Mouse (Mus musculus) adrenal gland (tissue): ENCODE results near the gene Ppara.

ENCODE experiments used
- intact Hi-C: fragments of 180-260 bp; cut with DNase I; formaldehyde crosslinking; loops from one replicate; pipeline ENCODE4 v1.15.1; 2025

Gene Ppara

DNA sequence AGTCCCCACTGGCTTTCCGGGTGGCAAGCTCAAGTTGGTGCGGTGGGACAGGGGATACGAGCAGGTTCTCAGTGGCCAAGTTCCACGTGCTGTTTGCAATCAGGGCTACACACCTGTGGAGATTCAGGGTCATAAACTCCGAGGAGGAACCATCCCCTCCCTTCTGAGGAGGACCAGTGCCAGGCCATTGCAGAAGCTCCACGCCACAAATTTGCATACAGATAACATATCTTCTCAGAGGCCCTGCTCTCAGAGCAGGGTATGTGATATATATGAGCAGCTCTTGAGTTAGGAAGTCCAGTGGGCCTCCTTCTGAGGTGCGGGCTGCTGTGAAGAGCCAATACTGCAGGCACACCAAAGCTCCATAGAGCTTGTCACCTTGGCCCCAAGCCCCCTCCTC, 15.8 kb upstream of the Ppara start:
- intact Hi-C loops: loop anchor here (5.0 to 10.0 kb wide), 2 partner anchors 116 to 318 kb away; partner anchors contain the start of gene Ttc38

DNA sequence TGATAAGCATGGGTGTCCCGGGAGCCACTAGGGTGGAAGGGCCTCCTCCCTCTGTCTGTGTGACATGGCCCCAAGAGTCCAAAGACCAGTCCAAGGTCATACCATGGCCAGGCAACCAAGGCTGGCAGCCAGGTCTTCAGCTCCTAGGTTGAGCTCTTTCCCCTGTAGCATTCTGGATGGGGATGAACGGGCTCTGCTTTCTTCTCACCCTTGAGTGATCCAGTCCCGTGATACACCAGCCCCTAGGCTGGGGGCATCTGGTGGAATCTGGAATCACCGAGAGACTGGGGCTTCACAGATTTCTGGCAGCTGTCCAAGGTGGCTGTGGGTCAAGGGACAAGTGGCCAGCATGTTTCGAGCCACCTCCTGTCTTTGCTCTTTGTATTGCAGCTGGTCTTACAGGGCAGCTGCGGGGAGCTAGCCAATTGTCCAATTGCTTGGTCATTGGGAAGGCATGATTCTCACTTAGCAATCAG, 14.4 kb upstream of the Ppara start:
- intact Hi-C loops: no loop called here

DNA sequence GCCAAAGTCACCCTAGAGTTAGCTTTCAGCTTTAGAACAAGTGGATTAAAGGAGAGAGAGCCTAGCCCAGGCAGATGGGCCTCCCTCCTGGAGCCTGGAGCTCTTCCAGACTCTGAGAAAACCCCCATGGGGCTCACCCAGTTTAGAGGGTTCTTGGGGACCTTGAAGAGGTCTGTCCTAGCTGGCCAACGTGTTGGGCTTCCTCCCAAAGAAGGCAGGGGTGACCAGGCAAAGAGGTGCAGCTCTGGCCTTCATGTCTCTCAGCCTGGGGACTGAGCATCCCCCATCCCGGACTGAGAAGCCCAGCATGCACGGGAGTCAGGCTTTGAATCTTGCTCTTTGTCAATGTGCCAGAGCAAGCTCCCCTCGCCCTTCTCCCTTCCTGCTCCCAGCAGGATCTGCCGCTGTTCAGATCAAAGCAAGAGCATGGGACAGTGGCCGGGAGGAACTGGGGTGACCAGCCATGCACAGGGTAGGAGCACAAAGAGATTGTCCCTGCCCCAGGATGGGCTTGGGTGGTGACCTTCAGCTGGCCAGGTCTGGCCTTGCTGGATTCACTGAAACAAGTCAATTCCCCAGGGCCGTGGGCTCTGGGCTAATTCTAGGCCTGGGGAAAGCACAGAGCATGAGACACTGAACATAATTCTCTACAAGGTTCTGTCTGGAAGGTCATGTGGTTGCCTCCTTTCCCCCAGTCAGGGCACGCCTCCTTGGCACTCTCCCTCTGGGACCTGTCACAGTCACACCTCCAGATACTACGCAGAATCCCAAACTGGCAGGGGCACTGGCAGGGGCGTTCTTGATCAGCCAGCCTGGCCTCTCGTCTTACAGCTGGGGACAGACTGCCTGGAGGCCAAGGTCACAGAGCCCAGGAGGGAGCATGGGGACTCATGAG, 10.3 kb upstream of the Ppara start:
- intact Hi-C loops: loop anchor here (5.0 kb wide), 1 partner anchor 93 kb away; no protein-coding TSS in a partner anchor

DNA sequence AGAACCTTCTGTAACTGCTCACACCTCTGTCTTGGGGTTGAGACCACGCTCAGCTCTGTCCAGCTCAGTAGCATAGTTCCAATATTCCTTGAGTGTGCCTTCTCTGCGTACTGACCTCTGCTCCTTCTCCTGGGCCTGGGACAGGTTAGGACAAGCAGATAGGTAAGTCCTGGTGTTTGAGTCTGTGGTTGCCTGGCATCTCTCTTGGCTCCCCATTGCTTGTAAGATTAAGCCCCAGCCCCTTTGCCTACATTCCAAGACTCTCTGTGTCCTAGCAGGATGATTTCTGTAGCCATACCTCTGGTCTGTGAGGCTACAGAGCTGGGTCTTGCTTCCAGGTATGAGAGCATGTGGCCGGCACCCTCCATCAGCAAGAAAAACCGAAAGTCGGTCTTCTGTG, 6.6 kb upstream of the Ppara start:
- intact Hi-C loops: loop anchor here (5.0 kb wide), 1 partner anchor 89 kb away; no protein-coding TSS in a partner anchor

DNA sequence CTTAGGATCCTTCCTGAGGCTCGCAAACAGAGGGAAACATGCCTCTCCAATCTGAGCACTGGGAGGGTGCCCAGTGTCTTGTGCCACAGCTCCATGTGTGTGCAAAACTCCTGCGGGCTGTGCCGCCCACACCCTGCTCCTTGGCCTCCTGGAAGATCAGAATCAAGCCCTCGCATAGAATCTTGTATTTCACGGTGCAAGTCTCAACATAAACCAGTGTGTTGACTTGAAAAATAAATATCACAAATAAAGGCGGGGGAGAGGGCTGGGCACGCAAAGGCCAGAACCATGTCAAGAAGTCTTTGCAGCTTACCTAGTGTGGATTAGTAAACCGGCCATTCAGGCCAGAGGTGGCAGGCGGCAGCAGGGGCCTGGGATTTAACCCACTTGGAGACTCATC, 5.5 kb upstream of the Ppara start:
- intact Hi-C loops: loop anchor here (5.0 kb wide), 1 partner anchor 88 kb away; no protein-coding TSS in a partner anchor

DNA sequence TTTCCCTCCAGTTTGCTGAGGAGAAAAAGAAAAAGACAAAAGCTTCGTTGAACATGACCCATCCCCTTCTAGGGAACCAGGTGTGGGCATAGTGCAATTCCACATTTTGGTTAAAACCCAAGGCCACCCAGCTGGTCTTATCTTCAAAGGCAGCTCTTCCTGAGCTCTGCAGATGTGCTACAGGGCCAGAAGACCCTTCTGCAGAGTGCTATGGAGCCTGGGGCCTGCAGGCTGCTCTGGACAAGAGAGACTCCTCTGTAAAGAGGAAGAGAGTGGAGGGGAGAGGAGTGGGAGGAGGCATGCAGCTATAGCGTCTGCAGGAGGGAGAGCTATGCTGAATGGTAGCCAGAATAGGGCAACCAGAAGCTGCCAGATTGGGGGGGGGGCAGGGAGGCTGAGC, 4.8 kb upstream of the Ppara start:
- intact Hi-C loops: no loop called here

- intact Hi-C loops: no loop called here
Measured at GRCm38 (mm10) chr15:85731885-85732603, 2.7 kb upstream of the Ppara start.

- intact Hi-C loops: no loop called here
Measured at GRCm38 (mm10) chr15:85732604-85732968, 2.2 kb upstream of the Ppara start.

DNA sequence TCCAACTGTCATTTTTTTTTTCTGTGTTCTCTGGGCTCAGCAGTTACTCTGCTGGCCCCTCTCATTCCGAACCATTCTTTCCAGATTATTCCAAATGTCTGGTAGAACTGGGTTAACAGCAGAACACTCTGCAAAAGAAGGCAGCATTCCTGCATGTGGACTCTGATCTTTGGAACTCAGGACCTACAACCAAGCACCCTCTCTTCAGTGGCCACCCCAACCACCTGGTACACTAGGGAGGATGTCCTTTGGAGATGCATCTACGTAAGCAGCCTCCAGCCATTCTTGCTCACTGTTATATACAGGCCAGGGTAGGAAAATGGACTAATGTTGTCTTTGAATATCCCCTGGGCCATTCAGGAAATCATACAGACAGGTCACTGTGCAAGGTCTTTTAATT, 1.1 kb upstream of the Ppara start:
- intact Hi-C loops: no loop called here

DNA sequence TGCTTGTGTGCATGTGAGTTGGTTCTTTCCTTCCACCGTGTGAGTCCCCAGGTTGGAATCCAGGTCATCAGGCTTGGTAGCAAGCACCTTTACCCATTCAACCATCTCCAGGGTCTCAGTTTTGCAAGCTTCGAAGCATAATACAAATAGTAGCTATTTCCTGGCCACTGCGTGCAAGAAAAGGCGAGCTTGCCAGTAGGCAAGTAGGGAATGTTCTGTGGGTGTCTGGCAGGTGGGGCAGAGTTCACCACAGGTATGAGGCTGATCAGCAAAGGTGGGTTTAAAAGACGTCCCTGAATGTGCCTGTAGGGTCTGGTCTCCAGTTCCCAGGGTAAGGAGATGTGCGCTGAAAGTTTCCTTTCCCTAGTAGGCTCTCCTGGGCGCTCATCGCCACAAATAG, 635 bp upstream of the Ppara start:
- intact Hi-C loops: no loop called here

- intact Hi-C loops: no loop called here
Measured at GRCm38 (mm10) chr15:85735063-85735835, 466 bp downstream of the Ppara start.

DNA sequence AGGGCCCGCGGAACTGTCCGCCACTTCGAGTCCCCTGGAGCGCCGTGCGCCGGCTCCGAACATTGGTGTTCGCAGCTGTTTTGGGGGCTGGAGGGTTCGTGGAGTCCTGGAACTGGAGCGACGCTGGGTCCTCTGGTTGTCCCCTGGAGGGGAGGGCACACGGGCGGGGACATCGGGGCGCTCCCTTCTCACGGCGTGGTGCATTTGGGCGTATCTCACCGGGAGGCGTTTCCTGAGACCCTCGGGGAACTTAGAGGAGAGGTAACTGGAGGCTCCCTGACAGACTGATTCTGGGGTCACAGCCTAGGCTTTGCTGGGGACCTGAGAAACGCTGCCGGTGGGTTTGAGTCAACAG, 1.0 kb downstream of the Ppara start:
- intact Hi-C loops: no loop called here

GRCm38 (mm10) chr15:85736506-85736905, 1.7 kb downstream of the Ppara start:
- intact Hi-C loops: no loop called here

DNA sequence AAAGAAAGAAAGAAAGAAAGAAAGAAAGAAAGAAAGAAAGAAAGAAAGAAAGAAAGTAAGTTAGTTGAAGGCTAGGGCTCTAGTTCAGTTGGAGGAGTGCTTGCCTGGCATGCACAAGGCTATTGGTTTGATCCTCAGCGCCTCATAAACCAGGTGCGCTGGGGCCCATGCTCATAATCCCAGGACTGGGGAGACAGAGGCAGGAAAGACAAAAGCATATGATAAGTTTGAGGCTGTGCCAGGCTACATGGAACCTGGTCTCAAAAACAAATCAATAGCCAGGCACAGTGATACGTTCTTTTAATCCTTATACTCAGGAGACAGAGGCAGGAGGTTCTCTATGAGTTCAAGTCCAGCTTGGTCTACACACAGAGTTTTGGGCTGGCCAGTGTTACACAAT, 3.6 kb downstream of the Ppara start:
- intact Hi-C loops: no loop called here

GRCm38 (mm10) chr15:85738939-85739338, 4.2 kb downstream of the Ppara start:
- intact Hi-C loops: no loop called here

DNA sequence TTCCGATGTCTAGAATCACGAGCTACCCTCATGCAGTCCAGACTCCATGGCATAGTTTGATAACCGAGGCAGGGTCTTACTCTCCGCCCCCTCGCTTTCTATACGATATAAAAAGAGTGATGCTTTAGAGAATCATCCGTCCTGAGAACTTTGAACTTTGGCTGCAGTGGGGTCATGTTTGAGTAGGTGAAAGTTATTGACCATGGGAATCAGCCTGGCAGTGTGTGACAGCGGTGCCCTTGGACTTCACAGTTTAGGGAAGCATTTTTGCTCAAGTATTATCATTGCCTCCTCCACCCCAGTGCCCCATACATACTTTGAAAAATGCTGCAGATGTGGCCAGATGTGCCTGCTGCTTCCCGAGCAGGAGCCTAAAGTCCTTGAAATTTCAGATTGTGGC, 7.8 kb downstream of the Ppara start:
- intact Hi-C loops: no loop called here

- intact Hi-C loops: no loop called here
Measured at GRCm38 (mm10) chr15:85743946-85744345, 9.2 kb downstream of the Ppara start.

DNA sequence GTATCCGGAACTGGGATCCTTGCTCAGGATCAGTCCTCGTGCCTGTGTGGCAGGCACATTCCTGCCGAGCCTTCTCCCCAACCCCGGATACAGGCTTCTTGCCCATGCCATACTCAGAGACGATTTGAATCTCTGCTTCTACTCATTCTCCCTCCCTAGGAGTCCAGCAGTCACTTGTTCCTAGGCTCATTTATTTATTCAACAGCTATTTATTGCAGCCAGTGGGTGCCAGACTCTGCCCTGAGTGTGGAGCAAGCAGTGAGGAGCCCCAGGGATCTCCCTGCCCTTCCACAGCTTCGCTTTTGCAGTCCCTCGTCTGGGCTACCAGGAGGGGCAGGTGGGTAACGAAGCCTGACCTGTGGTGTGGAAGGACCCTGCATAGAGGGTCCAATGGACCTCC, 11.4 kb downstream of the Ppara start:
- intact Hi-C loops: no loop called here

GRCm38 (mm10) chr15:85746671-85747070, 11.9 kb downstream of the Ppara start:
- intact Hi-C loops: no loop called here

DNA sequence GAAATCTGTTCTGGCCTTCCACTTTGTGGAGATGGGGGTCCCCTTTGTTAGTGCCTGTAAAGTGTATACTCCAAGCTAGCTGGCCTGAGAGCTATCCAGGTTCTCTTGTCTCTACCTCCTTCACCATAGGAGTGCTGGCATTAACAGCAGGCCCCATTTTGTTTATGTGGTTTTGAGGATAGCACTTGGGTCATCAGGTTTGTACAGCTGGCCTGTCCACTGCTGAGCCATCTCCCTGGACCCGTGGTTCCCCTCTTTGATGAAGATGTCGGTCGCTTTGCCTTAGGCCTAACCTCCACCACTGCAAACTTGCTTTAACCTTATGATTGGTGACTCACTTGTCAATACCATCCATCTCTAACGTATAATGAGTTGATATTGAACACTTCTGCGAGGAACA, 13.2 kb downstream of the Ppara start:
- intact Hi-C loops: no loop called here

DNA sequence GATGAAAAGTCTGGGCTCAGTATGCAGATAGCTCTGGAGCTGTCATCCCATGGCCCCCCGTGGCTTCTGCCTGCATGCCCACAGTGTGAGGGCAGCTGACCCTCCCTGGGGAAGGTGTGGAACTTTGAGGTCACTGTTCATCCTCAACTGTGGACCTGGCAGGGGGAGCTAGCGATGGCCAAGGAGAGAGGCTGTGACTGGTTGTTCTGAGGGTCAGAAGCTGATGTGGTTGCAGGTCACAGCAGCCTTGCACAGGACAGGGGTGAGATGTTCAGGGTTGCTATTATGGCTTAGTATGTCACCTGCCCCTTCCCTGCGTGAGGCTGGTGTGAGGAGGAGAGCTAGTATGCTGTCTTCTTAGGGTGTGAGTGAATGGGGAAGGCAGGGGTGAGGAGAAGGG, 13.7 kb downstream of the Ppara start:
- intact Hi-C loops: no loop called here

GRCm38 (mm10) chr15:85749141-85749540, 14.4 kb downstream of the Ppara start:
- intact Hi-C loops: no loop called here
